Mouse (Mus musculus): Measurements from ENCODE around the gene Cubn. TPM values are rescaled to one million over a fixed set of nuclear protein-coding genes. Genes with fewer than 3 reads are reported as not detected.

The Cubn gene
- polyA plus RNA-seq, 1 experiment, result 0.06 TPM

DNA sequence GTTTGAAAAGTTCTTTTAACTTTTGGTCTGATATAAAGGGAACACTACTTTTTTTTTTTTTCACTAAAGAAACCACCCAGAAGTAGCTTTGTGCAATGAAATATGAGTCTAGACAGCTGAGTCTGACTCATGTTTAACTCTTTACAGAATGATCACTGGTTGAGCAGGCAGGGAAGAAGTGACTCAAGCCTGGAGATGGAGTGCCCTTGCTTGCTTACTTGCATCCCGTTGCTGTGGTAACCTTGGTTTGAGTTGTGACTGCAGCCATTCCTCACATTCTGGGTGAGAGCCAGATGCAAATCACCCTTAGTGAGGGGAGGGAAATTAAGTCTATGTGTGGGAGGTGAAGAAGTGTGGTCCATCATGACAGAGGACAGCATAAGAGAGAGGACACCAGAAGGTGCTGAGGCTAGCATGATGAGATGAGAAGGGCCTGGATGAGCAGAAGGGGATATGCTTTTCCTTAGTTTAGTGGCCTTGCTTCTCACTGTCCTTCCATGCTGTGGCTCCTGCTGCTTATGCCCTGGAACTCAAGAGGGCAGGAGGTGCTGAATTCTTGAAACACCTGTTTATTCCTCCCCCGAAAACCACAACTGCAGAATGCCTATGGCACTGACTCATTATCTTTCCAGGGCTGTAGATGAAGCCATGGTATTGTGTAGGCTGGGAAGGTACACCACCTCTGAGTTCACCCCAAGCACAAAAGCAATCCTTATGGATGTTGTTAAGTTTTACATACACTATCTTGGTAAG is 81.7 kb downstream of the Cubn start:
- DNase-seq (ENCODE audit: low read depth in 1 of 2, low spot score in 2 of 2), result peak in 1 of 2 experiments; percentile 50

DNA sequence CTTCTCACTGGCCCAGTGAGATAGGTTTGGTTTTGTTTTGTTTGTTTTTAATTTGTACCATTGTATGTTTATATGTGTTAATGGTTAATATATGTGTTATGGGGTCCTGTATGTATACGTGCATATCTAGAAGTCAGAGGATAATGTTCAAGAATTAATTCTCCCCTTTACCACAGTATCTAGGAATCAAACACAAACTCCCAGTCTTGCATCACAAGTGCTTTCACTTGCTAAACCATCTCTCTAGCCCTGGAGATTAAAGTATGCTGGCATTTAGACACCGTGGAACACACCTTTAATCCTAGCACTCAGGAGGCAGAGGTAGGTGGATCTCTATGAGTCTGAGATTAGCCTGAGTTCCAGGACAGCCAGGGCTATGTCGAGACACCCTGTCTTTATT is 83.3 kb downstream of the Cubn start:
- WGBS, result 83% methylated on average over 3 of the region's 3 CpGs
- H3K36me3 ChIP-seq (ENCODE audit: control insufficient read depth, insufficient read depth, low read length), result no peaks in the 10 kb centered on the region
- no peak overlapping the region for H3K27ac ChIP-seq (ENCODE audit: insufficient read depth, low read length)
- peaks cover 15% of the 10 kb centered on the region for H3K4me1 ChIP-seq (ENCODE audit: control insufficient read depth, insufficient read depth, insufficient read length)
- no peak for DNase-seq (ENCODE audit: low read depth in 1 of 2, low spot score in 2 of 2)
- no peak overlapping the region for H3K4me3 ChIP-seq (ENCODE audit: extremely low read depth, insufficient read depth, insufficient read length)
- TF ChIP-seq CTCF (IDR thresholded peaks at IDR 0.05; ENCODE audit: extremely low read depth, insufficient read depth, insufficient read length, insufficient replicate concordance) (no peak), POLR2A (IDR thresholded peaks at IDR 0.05; ENCODE audit: low read depth, low read length) (no peak)
- no peaks in the 10 kb centered on the region for H3K27me3 ChIP-seq (ENCODE audit: control insufficient read depth, insufficient read depth, low read length)

More for the DNA sequence above, 81.7 kb downstream of the Cubn start:
- Histone ChIP-seq H3K36me3 (ENCODE audit: control insufficient read depth, insufficient read depth, low read length) (no peaks in the 10 kb centered on the region), H3K27ac (ENCODE audit: insufficient read depth, low read length) (no peak overlapping the region), H3K4me3 (ENCODE audit: extremely low read depth, insufficient read depth, insufficient read length) (no peak overlapping the region), H3K4me1 (ENCODE audit: control insufficient read depth, insufficient read depth, insufficient read length) (peaks cover 24% of the 10 kb centered on the region), H3K27me3 (ENCODE audit: control insufficient read depth, insufficient read depth, low read length) (no peaks in the 10 kb centered on the region)
- 51% methylated on average over 2 of the region's 2 CpGs for WGBS
- TF ChIP-seq POLR2A (IDR thresholded peaks at IDR 0.05; ENCODE audit: low read depth, low read length) (no peak), CTCF (IDR thresholded peaks at IDR 0.05; ENCODE audit: extremely low read depth, insufficient read depth, insufficient read length, insufficient replicate concordance) (no peak)

DNA sequence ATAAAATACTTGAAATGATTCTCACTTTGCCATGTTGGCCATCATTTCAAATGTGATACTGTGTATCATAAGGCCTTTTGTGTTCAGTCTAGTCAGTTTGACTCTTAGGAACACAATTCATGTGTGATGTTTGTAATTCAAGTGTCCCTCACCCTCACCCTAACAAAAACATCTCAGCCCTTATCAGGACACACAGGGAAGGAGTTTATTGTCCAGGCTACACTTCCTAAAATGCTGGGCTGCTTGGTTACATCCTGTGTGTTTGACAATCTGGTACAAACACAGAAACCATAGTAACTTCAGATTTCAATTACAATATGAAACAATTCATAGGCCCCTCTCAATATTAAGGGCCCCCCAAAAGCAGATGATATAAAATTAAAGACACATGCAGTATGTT is 83.9 kb downstream of the Cubn start:
- Histone ChIP-seq H3K4me3 (ENCODE audit: extremely low read depth, insufficient read depth, insufficient read length) (no peak overlapping the region), H3K36me3 (ENCODE audit: control insufficient read depth, insufficient read depth, low read length) (no peaks in the 10 kb centered on the region), H3K27me3 (ENCODE audit: control insufficient read depth, insufficient read depth, low read length) (no peaks in the 10 kb centered on the region), H3K27ac (ENCODE audit: insufficient read depth, low read length) (no peak overlapping the region), H3K4me1 (ENCODE audit: control insufficient read depth, insufficient read depth, insufficient read length) (peaks cover 15% of the 10 kb centered on the region)
- DNase-seq (ENCODE audit: low read depth in 1 of 2, low spot score in 2 of 2), result no peak
- TF ChIP-seq POLR2A (IDR thresholded peaks at IDR 0.05; ENCODE audit: low read depth, low read length) (no peak), CTCF (IDR thresholded peaks at IDR 0.05; ENCODE audit: extremely low read depth, insufficient read depth, insufficient read length, insufficient replicate concordance) (no peak)

DNA sequence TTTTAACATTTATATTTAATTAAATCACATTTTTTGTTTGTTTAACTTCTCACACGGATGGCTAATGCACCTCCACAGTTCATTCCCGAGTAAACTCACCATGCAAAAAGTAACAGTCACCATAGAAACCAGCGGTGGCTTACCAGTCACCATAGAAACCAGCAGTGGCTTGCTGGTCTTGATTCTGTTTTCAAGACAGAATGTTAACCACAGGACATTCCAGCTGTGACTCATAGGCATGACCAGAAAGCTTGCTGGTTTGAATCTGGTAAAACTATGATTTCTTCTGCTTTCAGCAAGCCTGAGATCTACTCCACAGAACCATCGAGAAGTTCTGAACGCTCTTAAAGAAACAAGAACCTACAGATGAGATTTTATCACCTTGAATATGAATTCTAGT is 84.3 kb downstream of the Cubn start:
- TF ChIP-seq POLR2A (IDR thresholded peaks at IDR 0.05; ENCODE audit: low read depth, low read length), result no peak
- no peak for TF ChIP-seq CTCF (IDR thresholded peaks at IDR 0.05; ENCODE audit: extremely low read depth, insufficient read depth, insufficient read length, insufficient replicate concordance)
- Histone ChIP-seq H3K4me3 (ENCODE audit: extremely low read depth, insufficient read depth, insufficient read length) (no peak overlapping the region), H3K27ac (ENCODE audit: insufficient read depth, low read length) (no peak overlapping the region), H3K27me3 (ENCODE audit: control insufficient read depth, insufficient read depth, low read length) (no peaks in the 10 kb centered on the region), H3K36me3 (ENCODE audit: control insufficient read depth, insufficient read depth, low read length) (no peaks in the 10 kb centered on the region), H3K4me1 (ENCODE audit: control insufficient read depth, insufficient read depth, insufficient read length) (peaks cover 12% of the 10 kb centered on the region)
- WGBS, result 14% methylated on average over 5 of the region's 5 CpGs
- peak in 1 of 2 experiments; percentile 59 for DNase-seq (ENCODE audit: low read depth in 1 of 2, low spot score in 2 of 2)

DNA sequence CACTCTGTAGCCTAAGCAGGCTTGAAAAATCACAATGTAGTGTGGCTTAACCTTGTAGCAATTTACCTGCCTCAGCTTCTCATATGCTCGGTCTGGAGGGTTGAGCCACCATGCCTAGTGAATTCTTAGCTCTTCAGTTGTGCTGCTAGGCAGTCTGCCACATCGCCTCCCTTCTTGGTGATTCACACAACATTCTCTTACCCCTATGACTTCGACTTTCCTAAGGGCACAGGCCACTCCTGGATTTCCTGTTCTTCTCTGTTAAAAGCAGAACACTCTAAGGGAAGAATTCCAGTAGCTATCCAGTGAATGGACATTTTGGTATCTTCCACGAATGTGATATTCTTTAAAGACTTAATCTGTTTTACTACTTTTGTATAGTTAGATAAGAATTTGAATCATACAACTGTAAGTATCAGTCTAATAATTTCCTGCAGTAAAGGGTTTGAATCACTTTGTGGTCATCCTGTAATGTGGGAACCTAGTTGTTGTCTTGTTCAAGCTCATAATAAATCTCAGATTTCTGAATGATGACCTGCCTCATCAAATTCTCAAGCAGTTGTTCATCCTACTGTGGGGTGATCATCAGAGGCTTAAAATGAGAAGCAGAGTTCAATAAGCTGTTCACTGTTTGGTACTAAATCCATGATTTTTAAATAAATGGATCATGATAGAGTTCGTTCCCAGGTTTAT is 86.5 kb downstream of the Cubn start:
- 79% methylated on average over 5 of the region's 5 CpGs for WGBS
- no peak for DNase-seq (ENCODE audit: low read depth in 1 of 2, low spot score in 2 of 2)

DNA sequence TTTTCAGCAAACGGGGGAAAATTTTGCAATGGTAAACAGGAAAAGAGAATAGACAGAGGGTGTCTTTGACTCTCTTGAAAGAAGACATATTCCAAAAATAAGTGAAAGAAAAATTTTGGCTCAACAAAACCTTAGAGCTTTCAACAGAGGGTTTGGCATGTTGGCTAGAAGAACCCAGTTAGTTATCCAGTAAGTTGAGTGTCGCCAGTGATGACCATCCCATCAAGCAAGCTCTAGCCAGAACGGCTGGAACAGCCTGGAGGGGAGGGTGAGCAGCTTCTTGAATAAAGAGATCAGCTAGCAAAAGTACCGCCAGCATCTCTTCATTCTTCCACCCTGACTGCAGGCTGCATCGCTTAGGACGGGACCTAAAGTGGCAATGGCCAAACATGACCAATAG is 90.8 kb downstream of the Cubn start:
- Histone ChIP-seq H3K36me3 (ENCODE audit: control insufficient read depth, insufficient read depth, low read length) (no peaks in the 10 kb centered on the region), H3K27ac (ENCODE audit: insufficient read depth, low read length) (no peak overlapping the region), H3K4me1 (ENCODE audit: control insufficient read depth, insufficient read depth, insufficient read length) (no peaks in the 10 kb centered on the region), H3K4me3 (ENCODE audit: extremely low read depth, insufficient read depth, insufficient read length) (no peak overlapping the region), H3K27me3 (ENCODE audit: control insufficient read depth, insufficient read depth, low read length) (no peaks in the 10 kb centered on the region)
- WGBS, result 89% methylated on average over 6 of the region's 6 CpGs
- no peak for DNase-seq (ENCODE audit: low read depth in 1 of 2, low spot score in 2 of 2)
- TF ChIP-seq POLR2A (IDR thresholded peaks at IDR 0.05; ENCODE audit: low read depth, low read length) (no peak), CTCF (IDR thresholded peaks at IDR 0.05; ENCODE audit: extremely low read depth, insufficient read depth, insufficient read length, insufficient replicate concordance) (no peak)

More for the DNA sequence above, 86.5 kb downstream of the Cubn start:
- H3K4me1 ChIP-seq (ENCODE audit: control insufficient read depth, insufficient read depth, insufficient read length), result peaks cover 6% of the 10 kb centered on the region
- no peaks in the 10 kb centered on the region for H3K36me3 ChIP-seq (ENCODE audit: control insufficient read depth, insufficient read depth, low read length)
- no peak overlapping the region for H3K27ac ChIP-seq (ENCODE audit: insufficient read depth, low read length)
- no peaks in the 10 kb centered on the region for H3K27me3 ChIP-seq (ENCODE audit: control insufficient read depth, insufficient read depth, low read length)
- TF ChIP-seq CTCF (IDR thresholded peaks at IDR 0.05; ENCODE audit: extremely low read depth, insufficient read depth, insufficient read length, insufficient replicate concordance), result no peak
- no peak for TF ChIP-seq POLR2A (IDR thresholded peaks at IDR 0.05; ENCODE audit: low read depth, low read length)
- no peak overlapping the region for H3K4me3 ChIP-seq (ENCODE audit: extremely low read depth, insufficient read depth, insufficient read length)

Measured in spleen, adult 2 months (tissue).